26 mouse cellular contexts compared by ENCODE assay signal in genomic region chr9:96228285-96228684, GRCm38 (mm10). TPM values are rescaled to one million over a fixed set of nuclear protein-coding genes. Genes with fewer than 3 reads are reported as not detected.
DNase-seq lines count a peak whose midpoint lies in the region; ATAC-seq and TF ChIP-seq lines count a peak whose summit lies in the region.
"Had no signal": no experiment of that assay in that cellular context is flagged by ENCODE, and none has a peak within 500 bp of the region (broad histone marks: within the 10 kb centered on the region; RNA-seq: fewer than 3 reads in every experiment).

No protein-coding gene starts in this region.

- intact Hi-C loops in heart, postnatal 10 days (cut with DNase I): no loop called here

- DNase-seq in liver: no peak
- no peak for DNase-seq in layer of hippocampus, adult 11-12 months (ENCODE audit: low spot score)
- no peak for DNase-seq in heart, postnatal 10 days
- DNase-seq: adrenal gland, adult 2 months; adrenal gland, postnatal 14 days; cerebellum, adult 11 months; cerebellum, adult 2 months; cerebellum, adult 9-11 months; cerebellum, postnatal 36 days; embryo, embryonic 11 days; gastrocnemius, postnatal 10 days; gastrocnemius, postnatal 36 days; heart, adult 2 months had no signal

- H3K9me3 ChIP-seq in liver, embryonic 12.5 days (replicated peaks): no peaks in the 10 kb centered on the region
- no peaks in the 10 kb centered on the region for H3K9me3 ChIP-seq in ES-Bruce4 (replicated peaks; ENCODE audit: control insufficient read depth, insufficient read depth, low read length, poor library complexity, severe bottlenecking)
- H3K9me3 ChIP-seq in liver, embryonic 15.5 days (replicated peaks): no peaks in the 10 kb centered on the region
- H3K9me3 ChIP-seq: embryonic facial prominence, embryonic 10.5 days; embryonic facial prominence, embryonic 13.5 days; forebrain, embryonic 10.5 days; forebrain, embryonic 13.5 days; heart, embryonic 10.5 days; heart, embryonic 13.5 days; hindbrain, embryonic 12.5 days; hindbrain, embryonic 15.5 days had no signal

- H3K4me2 ChIP-seq in liver, embryonic 12.5 days: no peak overlapping the region
- H3K4me2 ChIP-seq in liver, embryonic 15.5 days: no peak overlapping the region; the same call in 1 of the 2 replicates
- H3K4me2 ChIP-seq: embryonic facial prominence, embryonic 13.5 days; forebrain, embryonic 13.5 days; heart, embryonic 13.5 days; hindbrain, embryonic 12.5 days; hindbrain, embryonic 15.5 days had no signal

- peak overlapping the region; percentile 45; the same call in 1 of the 2 replicates for H3K27ac ChIP-seq in liver, embryonic 12.5 days
- H3K27ac ChIP-seq in ES-Bruce4 (ENCODE audit: insufficient read depth, low read length): peak overlapping the region; percentile 32; the same call in 1 of the 2 replicates
- no peak overlapping the region for H3K27ac ChIP-seq in liver, embryonic 15.5 days (replicated peaks)
- H3K27ac ChIP-seq: embryonic facial prominence, embryonic 10.5 days; embryonic facial prominence, embryonic 13.5 days; forebrain, embryonic 10.5 days; forebrain, embryonic 13.5 days; heart, adult 2 months; heart, embryonic 10.5 days; heart, embryonic 13.5 days; hindbrain, embryonic 12.5 days; hindbrain, embryonic 15.5 days had no signal

- peaks cover 6% of the 10 kb centered on the region; the same call in 1 of the 2 replicates for H3K4me1 ChIP-seq in liver, embryonic 12.5 days
- peaks cover 5% of the 10 kb centered on the region for H3K4me1 ChIP-seq in ES-Bruce4 (ENCODE audit: control insufficient read depth, insufficient read depth, low read length)
- peaks cover 9% of the 10 kb centered on the region; the same call in 1 of the 2 replicates for H3K4me1 ChIP-seq in liver, embryonic 15.5 days (replicated peaks)
- H3K4me1 ChIP-seq: forebrain, embryonic 13.5 days; heart, embryonic 10.5 days; hindbrain, embryonic 12.5 days; hindbrain, embryonic 15.5 days had no signal

- H3K36me3 ChIP-seq in liver, embryonic 12.5 days: no peaks in the 10 kb centered on the region
- H3K36me3 ChIP-seq in ES-Bruce4 (ENCODE audit: control insufficient read depth, insufficient read depth, low read length, poor library complexity, severe bottlenecking): no peaks in the 10 kb centered on the region
- H3K36me3 ChIP-seq in liver, embryonic 15.5 days (replicated peaks): no peaks in the 10 kb centered on the region
- H3K36me3 ChIP-seq: embryonic facial prominence, embryonic 10.5 days; embryonic facial prominence, embryonic 13.5 days; forebrain, embryonic 10.5 days; heart, embryonic 10.5 days; heart, embryonic 13.5 days; hindbrain, embryonic 12.5 days; hindbrain, embryonic 15.5 days had no signal

- H3K27me3 ChIP-seq in liver, embryonic 12.5 days (replicated peaks): no peaks in the 10 kb centered on the region
- H3K27me3 ChIP-seq in ES-Bruce4 (ENCODE audit: control insufficient read depth, insufficient read depth, low read length, poor library complexity, severe bottlenecking): no peaks in the 10 kb centered on the region
- H3K27me3 ChIP-seq in liver, embryonic 15.5 days: no peaks in the 10 kb centered on the region
- H3K27me3 ChIP-seq: embryonic facial prominence, embryonic 13.5 days; forebrain, embryonic 13.5 days; heart, embryonic 13.5 days; hindbrain, embryonic 12.5 days; hindbrain, embryonic 15.5 days had no signal

- no peak for TF ChIP-seq CTCF in ES-Bruce4 (IDR thresholded peaks at IDR 0.05; ENCODE audit: low read depth, low read length)

- TF ChIP-seq EP300 in ES-Bruce4 (IDR thresholded peaks at IDR 0.05; ENCODE audit: insufficient read depth, low read depth, low read length): no peak

- no peak for TF ChIP-seq POLR2A in ES-Bruce4 (IDR thresholded peaks at IDR 0.05; ENCODE audit: insufficient read depth, low read length)

- peak overlapping the region; percentile 10; the same call in 1 of the 2 replicates for H3K9ac ChIP-seq in liver, embryonic 12.5 days
- no peak overlapping the region for H3K9ac ChIP-seq in ES-Bruce4 (ENCODE audit: low read depth, poor library complexity, severe bottlenecking)
- H3K9ac ChIP-seq in liver, embryonic 15.5 days: no peak overlapping the region
- H3K9ac ChIP-seq: embryonic facial prominence, embryonic 13.5 days; forebrain, embryonic 13.5 days; heart, embryonic 13.5 days; hindbrain, embryonic 12.5 days; hindbrain, embryonic 15.5 days had no signal

- peak; percentile 68 for ATAC-seq in liver, embryonic 12.5 days
- ATAC-seq in liver, embryonic 15.5 days (ENCODE audit: insufficient read depth): peak; percentile 57; the same call in 1 of the 2 replicates
- peak; percentile 61; the same call in 1 of the 2 replicates for ATAC-seq in megakaryocyte-erythroid progenitor cell, adult 5-6 weeks (replicated peaks; ENCODE audit: low FRiP score, low TSS enrichment, poor library complexity, severe bottlenecking)
- ATAC-seq: forebrain, embryonic 13.5 days; forebrain, embryonic 16.5 days had no signal

- no peak overlapping the region for H3K4me3 ChIP-seq in liver, embryonic 12.5 days
- H3K4me3 ChIP-seq in ES-Bruce4 (ENCODE audit: low read depth, low read length): no peak overlapping the region
- no peak overlapping the region for H3K4me3 ChIP-seq in liver, embryonic 15.5 days (replicated peaks)
- H3K4me3 ChIP-seq: embryonic facial prominence, embryonic 10.5 days; embryonic facial prominence, embryonic 13.5 days; forebrain, embryonic 10.5 days; forebrain, embryonic 13.5 days; heart, adult 2 months; heart, embryonic 10.5 days; heart, embryonic 13.5 days; hindbrain, embryonic 12.5 days; hindbrain, embryonic 15.5 days had no signal

RNA-seq across cellular contexts. Expression of gene Tfdp2, which starts 32.2 kb away (rescaled TPM):
- polyA plus RNA-seq in liver, embryonic 12.5 days (2016; fragmentation: Nextera tagmentation; extraction: Ambion mirVana): 85.7 and 88.3 TPM in 2 replicates
- 55.8 and 59.5 TPM in 2 replicates for polyA plus RNA-seq in ES-Bruce4 (2011; ENCODE audit: insufficient read depth, insufficient read length, low read depth, missing spikeins)
- 93.8 and 100 TPM in 2 replicates for polyA plus RNA-seq in liver, embryonic 15.5 days (2015; fragmentation: Nextera tagmentation; extraction: Ambion mirVana)
- total RNA-seq in megakaryocyte-erythroid progenitor cell, adult 5-6 weeks (2014; fragmentation: Nextera tagmentation): 44.1 and 53.9 TPM in 2 replicates
- total RNA-seq in megakaryocyte-erythroid progenitor cell, adult 5-6 weeks (2017): 67.6 and 88.7 TPM in 2 replicates
- 10 to 100 TPM; 41.7 to 56.5 TPM for total RNA-seq in heart, postnatal 10 days (2021)
